Mouse (Mus musculus): ENCODE results near the gene Proca1.

The Proca1 gene

GRCm38 (mm10) chr11:78240193-78240857 is 47.1 kb downstream of the Proca1 start:
- no peak for DNase-seq

GRCm38 (mm10) chr11:78245261-78245626 is 52.1 kb downstream of the Proca1 start:
- DNase-seq = no peak

GRCm38 (mm10) chr11:78245627-78246317 is 52.6 kb downstream of the Proca1 start, which contains the start of the genes Sdf2 and Supt6:
Sdf2 (plus strand) TSS chr11:78245746.
Supt6 (minus strand) TSS chr11:78245987.
- DNase-seq = peak; percentile 85 to 88

GRCm38 (mm10) chr11:78246318-78247011 is 53.3 kb downstream of the Proca1 start:
- DNase-seq = no peak

- no peak for DNase-seq
Observed at GRCm38 (mm10) chr11:78247012-78247348, 53.8 kb downstream of the Proca1 start.

- DNase-seq = no peak
Observed at GRCm38 (mm10) chr11:78247727-78248140, 54.5 kb downstream of the Proca1 start.
